Comparison of ENCODE assay signal across 8 mouse cellular contexts in genomic region chr10:43870752-43871151, GRCm38 (mm10). TPM values are rescaled to one million over a fixed set of nuclear protein-coding genes. Genes with fewer than 3 reads are reported as not detected.
A peak's percentile ranks its signal among the peaks of the same experiment; 100 is the strongest.
DNase-seq lines count a peak whose midpoint lies in the region; ATAC-seq and TF ChIP-seq lines count a peak whose summit lies in the region.

No protein-coding gene starts in this region.

- no peak overlapping the region for H3K27ac ChIP-seq in left cerebral cortex, adult 2 months

- peak; percentile 35; the same call in 1 of the 2 replicates for ATAC-seq in granulocyte monocyte progenitor cell, adult 5-6 weeks (replicated peaks; ENCODE audit: poor library complexity, severe bottlenecking)
- peak; percentile 47; the same call in 1 of the 2 replicates for ATAC-seq in megakaryocyte-erythroid progenitor cell, adult 5-6 weeks (replicated peaks; ENCODE audit: low FRiP score, low TSS enrichment, poor library complexity, severe bottlenecking)

- no peak overlapping the region for H3K4me3 ChIP-seq in left cerebral cortex, adult 2 months

- peak; percentile 3 for DNase-seq in cerebellum, adult 9-10 months
- no peak for DNase-seq in cerebellum, adult 8-10 months
- no peak for DNase-seq in left cerebral cortex, adult 2 months (ENCODE audit: extremely low spot score in 1 of 2, low spot score in 2 of 2)
- no peak for DNase-seq in left cerebral cortex, adult 8-10 months (ENCODE audit: low spot score in 2 of 2)
- DNase-seq in WW6 (ENCODE audit: low read depth, low spot score): peak; percentile 31
- peak; percentile 75 for DNase-seq in thymus, postnatal 4 days

- TF ChIP-seq CTCF in left cerebral cortex, adult 2 months (IDR thresholded peaks at IDR 0.05): peak; percentile 80

- intact Hi-C loops in left cerebral cortex, adult 2 months (cut with DNase I): no loop called here

RNA-seq across cellular contexts. Expression of gene Qrsl1, which starts 30.8 kb away (rescaled TPM):
- total RNA-seq in left cerebral cortex, adult 2 months (2021): 10 to 100 TPM; 12.6 to 14.6 TPM
- total RNA-seq in left cerebral cortex, adult 8-10 months (2022): 10 to 100 TPM; 11.4 to 14.0 (median 12.3) TPM
- total RNA-seq in granulocyte monocyte progenitor cell, adult 5-6 weeks (2014; fragmentation: Nextera tagmentation): 20.7 and 32.6 TPM in 2 replicates
- total RNA-seq in granulocyte monocyte progenitor cell, adult 5-6 weeks (2017): 12.1 and 19.4 TPM in 2 replicates
- 15.3 and 30.8 TPM in 2 replicates for total RNA-seq in megakaryocyte-erythroid progenitor cell, adult 5-6 weeks (2014; fragmentation: Nextera tagmentation)
- 9.3 and 14.6 TPM in 2 replicates for total RNA-seq in megakaryocyte-erythroid progenitor cell, adult 5-6 weeks (2017)

RNA-seq across cellular contexts. Expression of gene Rtn4ip1, which starts 30.9 kb away (rescaled TPM):
- 10 to 100 TPM; 14.1 TPM for total RNA-seq in left cerebral cortex, adult 2 months (2021)
- total RNA-seq in left cerebral cortex, adult 8-10 months (2022): 10 to 100 TPM; 13.4 to 15.6 (median 14.8) TPM
- 13.7 and 26.7 TPM in 2 replicates for total RNA-seq in granulocyte monocyte progenitor cell, adult 5-6 weeks (2014; fragmentation: Nextera tagmentation)
- total RNA-seq in granulocyte monocyte progenitor cell, adult 5-6 weeks (2017): 12.8 and 13.1 TPM in 2 replicates
- total RNA-seq in megakaryocyte-erythroid progenitor cell, adult 5-6 weeks (2014; fragmentation: Nextera tagmentation): 19.3 and 29.1 TPM in 2 replicates
- 17.0 and 17.4 TPM in 2 replicates for total RNA-seq in megakaryocyte-erythroid progenitor cell, adult 5-6 weeks (2017)

Comparison
In these comparisons a context has a peak if more than half of its experiments do, and no peak if none do; other contexts are left out.
1. DNase-seq: peak in cerebellum, adult 9-10 months (single experiment), WW6 (single experiment) and thymus, postnatal 4 days (single experiment); none in cerebellum, adult 8-10 months (single experiment), left cerebral cortex, adult 2 months (0 of 2) and left cerebral cortex, adult 8-10 months (0 of 2).